Mouse (Mus musculus) heart, postnatal 25 days (tissue): ENCODE data around the gene Rprd1b. TPM values are rescaled to one million over a fixed set of nuclear protein-coding genes. Genes with fewer than 3 reads are reported as not detected.

ENCODE experiments used
- DNase-seq: peaks from one replicate; pipeline ENCODE4 v3.0.0; 2022; ENCODE audit warnings: low spot score
- intact Hi-C: fragments of 180-260 bp; cut with DNase I; formaldehyde crosslinking; loops from one replicate; pipeline ENCODE4 v1.15.1; 2025
- total RNA-seq, 2 experiments: library from RNA; stranded (reverse); gene quantifications; 2 replicates each; pipeline ENCODE4 v1.2.3; 2021

The Rprd1b gene
- total RNA-seq, 2 experiments from 2014 or later: 25.5 to 29.4 TPM

DNA sequence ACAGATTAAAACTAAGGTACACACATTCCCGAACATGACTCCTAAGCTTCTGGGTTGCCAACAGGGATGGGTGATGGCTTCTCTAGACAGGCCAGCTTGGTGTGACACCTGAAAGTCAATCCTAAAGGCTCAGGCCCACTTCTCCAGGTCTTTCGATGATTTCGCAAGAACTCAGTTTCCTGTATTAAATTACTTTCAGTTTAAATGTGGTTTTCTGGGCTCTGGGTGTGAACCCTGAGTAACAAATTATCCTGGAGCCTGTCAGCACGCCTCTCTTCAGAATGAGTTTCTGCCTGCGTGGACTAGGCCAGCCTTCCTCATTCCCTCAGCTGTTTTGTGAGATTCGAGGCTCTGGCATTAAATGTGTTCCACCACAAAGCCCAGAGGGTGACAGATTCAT is 134.7 kb downstream of the Rprd1b start:
- no peak for DNase-seq
- intact Hi-C loops: no loop called here

DNA sequence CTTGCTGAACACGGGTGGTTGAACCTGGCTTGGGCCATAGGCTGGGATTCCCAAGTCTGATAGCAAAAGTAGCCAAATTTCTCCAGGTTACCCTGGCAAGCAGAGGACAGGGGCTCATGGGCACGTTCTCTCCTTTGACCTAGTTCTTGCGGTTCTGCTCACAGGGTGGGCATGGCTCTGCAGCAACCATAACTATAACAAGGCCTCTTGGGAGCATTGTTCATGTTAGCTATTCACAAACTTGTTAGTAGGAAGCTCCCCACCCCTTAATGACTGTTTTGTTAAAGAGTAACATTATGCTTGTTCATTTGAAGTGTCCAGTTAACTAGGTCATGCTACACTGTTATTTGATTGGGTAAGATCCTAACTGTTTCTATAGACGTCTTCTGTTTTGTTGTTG is 137.5 kb downstream of the Rprd1b start:
- intact Hi-C loops: no loop called here
- no peak for DNase-seq

DNA sequence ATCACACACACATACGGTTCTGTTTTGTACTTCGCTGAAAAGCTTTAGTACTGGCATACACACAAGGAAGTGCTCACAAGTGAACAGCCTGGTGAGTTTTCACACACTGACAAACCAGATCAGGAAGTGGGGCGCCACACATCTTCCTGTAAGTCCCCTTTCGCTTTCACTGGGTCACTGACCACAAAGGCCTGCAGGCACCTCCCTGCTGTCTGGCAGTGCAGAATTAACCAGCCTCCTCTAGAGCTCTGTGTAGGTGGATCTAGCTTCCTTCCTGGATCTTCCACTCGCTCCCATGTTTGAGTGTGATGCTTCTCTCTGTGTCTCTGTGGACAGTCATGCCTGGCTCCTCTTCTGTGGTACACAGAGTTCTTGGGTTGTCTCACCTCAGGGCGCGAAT is 138.3 kb downstream of the Rprd1b start:
- no peak for DNase-seq
- intact Hi-C loops: no loop called here

DNA sequence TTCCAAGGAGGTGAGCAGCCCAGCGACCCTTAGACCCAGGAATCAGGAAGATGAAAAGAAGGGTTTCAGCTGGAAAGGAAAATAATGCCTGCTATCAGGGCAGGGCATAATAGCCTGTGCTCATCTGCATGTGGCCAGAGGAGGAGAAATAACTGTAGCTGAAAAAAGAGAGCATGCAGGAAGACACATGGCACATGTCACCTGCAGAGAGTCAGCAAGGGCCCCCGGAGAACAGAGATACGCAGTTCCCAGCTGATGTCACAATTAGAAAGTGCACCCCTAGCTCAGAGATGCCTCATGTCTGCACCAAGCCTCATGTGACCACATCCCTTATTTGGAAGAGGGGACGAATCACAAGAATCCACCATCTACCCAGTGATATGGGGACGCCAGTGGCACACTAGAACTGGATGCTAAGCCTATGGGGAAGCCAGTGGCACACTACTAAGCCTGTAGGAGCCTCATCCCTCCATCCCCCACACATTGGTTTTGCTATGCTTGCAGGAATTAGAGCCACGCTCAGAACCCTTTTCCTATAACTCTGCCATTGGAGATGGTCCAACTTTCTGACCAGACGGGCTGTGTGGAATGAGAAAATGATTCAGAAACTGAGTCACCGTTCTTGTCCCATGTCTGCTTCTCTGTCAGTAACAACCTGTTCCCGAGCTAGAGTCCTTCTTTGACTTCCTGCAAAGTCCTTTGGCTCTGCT is 139.4 kb downstream of the Rprd1b start:
- intact Hi-C loops: no loop called here
- no peak for DNase-seq

DNA sequence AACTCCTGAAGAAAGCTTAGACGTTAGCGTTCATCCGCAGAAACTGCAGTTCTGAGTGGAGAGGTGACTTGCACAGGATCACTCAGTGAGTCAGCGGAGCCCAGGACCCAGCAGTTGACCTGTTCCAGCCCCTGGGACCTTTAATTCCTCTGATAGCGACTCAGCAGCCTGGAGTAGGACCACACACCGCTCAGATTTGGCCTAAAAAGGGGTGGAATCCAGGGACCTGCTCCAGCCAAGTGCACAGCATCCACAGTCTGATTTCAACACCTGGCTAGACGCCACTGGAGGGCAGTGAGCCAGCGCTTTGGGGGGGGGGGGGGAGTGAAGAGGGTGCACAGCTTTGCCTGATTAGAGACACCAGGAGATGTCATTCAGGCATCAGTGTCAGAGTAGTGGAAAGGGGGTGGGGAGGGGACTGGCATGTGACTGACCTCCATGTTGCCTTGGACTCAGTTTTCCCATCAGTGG is 140.5 kb downstream of the Rprd1b start:
- no peak for DNase-seq
- intact Hi-C loops: no loop called here

DNA sequence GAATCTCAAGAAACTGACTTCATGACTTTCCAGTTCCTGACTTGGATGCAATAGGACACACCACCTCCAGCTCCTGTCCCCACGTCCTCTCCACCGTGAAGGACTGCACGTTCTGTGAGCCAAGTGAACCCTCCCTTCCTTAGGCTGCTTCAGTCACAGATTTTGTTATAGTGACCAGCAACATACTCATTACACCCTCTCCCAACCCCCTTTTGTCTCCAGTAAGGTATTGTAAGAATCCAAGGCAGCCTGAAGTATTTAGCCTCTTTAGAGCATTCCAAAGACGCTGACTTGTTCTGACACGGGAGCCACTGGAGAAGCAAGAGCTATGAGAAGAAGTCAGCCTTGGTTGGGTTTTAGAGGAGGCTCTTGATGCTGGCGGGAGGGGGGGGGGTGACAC is 141.1 kb downstream of the Rprd1b start:
- intact Hi-C loops: no loop called here
- no peak for DNase-seq

DNA sequence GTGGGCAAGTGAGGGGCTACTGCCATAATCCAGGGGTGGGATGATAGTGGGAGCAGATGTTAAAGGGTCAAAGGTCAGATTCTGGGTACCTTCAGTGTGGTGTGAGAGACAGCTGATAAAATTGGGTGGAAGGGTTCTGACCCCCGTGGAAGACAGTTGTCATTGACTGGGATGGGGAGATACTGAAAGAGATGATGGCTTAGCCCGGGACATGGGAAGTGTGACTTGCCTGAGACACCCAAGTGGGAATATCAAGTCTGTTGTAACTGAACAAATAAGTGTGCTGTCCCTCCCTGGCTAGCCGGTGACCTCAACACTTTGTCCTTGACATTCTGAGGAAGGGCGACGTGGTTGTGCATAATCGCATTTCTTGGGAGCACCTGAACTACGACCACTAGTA is 141.5 kb downstream of the Rprd1b start:
- intact Hi-C loops: no loop called here
- DNase-seq: no peak

DNA sequence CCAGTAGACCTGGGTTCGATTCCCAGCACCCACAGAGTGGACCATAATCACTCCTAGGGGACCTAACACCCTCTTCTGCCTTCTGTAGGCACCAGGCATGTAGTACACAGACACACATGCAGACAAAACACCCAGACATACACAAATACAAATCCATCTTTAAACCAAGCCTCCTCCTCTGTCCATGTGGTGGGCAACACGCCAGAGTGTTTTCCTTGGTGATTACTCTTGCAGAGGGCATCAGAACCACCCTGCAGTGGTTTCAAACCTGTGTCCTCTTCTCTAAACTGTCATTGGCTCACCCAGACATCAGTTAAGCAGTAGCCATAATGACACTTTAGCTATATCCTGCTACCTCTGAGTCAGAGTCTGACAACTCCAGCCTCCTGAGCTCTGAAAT is 142.1 kb downstream of the Rprd1b start:
- intact Hi-C loops: no loop called here
- no peak for DNase-seq

DNA sequence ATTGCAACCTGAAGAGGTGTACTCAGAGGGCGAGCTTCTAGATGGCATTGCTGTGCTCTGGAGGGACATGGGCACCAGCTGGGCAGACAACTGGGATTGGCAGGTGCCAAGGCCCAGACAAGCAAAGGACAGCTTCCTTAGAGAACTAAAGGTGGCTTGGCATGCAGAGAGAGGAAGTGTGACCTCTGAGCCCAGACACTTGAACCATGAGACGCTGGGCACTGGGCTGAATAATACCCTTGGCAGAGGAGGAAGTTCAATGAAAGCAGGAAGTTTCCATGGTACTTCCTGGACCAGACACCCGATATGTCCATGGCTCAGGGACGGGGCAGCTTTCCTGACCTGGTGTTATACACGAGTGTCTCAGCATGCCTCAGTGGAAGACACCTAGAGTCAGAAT is 146.1 kb downstream of the Rprd1b start:
- DNase-seq: no peak
- intact Hi-C loops: no loop called here

DNA sequence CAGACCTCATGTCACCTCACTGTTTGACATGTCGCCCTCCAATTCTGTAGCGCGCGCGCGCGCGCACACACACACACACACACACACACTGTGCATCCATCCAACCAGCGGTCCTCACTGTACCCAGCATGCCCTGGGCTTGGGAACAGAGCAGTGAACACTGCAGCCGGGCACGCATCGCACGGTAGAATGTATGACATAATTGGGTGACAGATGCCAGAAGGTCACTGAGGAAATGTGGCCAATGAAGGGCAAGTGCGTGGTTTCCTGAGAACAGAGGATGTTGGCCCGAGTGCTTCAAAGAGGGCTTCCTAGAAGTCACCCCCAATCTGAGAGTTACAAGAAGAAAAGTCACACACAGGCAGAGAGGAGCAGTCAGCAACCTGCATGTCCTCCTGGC is 146.7 kb downstream of the Rprd1b start:
- DNase-seq: no peak
- intact Hi-C loops: no loop called here

DNA sequence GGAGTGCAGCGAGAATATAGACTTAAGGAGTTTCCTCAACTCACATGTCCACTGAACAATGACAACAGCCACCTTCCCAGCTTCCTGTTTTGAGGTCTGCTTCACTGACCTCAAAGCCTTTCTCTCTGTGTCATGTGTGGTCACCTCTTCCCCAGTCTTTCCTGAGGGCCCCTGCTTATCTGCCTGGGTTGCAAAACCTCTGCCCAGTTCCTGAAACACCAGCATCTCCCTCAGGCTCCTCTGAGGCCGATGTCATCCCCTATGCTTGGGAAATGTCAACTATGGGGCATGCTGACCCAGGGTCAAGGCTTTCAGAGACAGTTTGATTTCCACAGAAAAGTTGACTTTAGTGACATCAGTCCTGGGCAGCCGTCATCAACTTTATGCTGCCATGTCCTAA is 147.1 kb downstream of the Rprd1b start:
- intact Hi-C loops: no loop called here
- DNase-seq: no peak

DNA sequence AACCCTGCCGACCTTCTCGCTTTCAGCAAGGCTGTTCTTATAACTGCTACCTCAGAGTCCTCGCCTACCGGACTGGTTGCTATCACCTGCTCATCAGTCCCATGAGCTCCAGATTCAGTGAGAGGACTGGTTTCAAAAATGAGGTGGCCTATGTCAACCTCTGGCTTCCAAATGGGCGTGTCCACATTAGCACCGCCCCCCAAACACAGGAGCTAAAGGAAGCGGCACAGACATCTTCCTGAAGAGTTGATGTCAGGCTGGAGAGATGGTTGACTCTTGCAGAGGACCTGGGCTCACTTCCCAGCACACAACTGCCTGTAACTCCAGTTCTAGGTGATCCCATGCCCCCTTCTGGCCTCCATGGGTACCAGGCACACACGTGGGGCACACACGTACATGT is 148.5 kb downstream of the Rprd1b start:
- intact Hi-C loops: no loop called here
- DNase-seq: no peak

DNA sequence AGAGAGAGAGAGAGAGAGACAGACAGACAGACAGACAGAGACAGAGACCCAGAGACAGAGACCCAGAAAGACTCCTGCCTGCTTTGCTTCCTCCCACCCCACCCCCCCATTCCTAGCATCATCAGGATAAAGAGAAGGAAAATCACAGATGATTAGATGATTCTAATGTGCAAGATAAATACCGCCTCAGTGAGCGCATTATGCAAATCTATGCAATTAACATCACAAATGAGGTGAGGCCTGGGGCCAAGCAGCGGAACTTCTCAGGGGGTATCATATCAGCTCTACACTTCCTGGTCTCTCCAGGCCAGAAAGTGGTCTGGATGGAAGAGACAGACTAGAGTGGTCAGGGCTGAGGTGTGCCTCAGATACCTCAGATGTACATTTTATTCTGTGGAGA is 149.3 kb downstream of the Rprd1b start:
- no peak for DNase-seq
- intact Hi-C loops: no loop called here

DNA sequence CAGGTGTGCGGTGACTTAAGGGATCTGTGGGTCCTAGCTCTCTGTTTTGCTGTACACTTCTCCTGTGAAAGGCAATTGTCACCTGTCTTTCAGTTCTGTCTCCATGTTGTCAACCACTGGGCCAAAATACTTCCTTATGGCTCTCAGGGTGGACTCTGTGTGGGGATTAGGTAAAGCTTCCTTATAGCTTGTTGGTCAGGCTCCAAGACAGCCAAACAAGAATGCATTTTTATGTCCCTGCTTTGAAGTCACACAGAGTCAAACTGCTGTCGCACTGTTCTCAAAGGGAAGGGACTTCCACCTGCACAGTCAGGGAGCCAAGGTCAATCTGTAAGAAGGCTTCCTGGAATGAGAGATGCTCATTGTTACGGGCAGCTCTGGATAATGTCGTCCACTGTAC is 149.8 kb downstream of the Rprd1b start:
- intact Hi-C loops: no loop called here
- DNase-seq: no peak

DNA sequence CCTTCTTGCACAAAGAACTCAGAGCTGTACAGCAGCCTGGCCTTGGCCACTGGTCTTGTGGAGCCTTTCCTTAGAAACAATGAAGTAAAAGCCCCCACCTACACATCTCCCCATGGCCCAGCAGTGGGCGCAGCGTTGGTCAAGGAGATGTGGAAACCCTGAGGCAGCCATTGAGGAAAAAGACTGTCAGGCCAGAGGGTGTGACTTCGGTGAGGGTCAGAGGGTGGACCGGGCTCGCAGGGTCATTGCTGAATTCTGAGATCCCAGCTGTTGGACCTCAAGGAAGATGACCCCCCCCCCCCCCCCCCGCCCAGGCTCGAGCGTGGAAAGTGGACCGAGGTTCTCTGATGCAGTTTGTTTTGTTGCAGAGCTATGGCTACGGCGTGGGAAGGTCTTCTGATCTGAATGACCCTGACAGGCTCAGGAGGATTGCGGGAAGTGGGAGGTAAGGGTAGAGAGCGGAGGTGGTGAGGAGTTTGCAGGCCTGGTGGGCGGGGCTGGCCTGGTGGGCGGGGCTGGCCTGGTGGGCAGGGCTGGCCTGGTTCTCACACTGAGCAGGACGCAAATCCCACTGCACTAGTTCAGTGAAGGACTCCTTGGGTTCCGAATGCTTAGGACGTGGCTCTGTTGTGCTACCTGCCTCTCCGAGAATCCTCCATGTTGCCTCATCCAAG is 150.5 kb downstream of the Rprd1b start:
- intact Hi-C loops: no loop called here
- peak; percentile 65 for DNase-seq

DNA sequence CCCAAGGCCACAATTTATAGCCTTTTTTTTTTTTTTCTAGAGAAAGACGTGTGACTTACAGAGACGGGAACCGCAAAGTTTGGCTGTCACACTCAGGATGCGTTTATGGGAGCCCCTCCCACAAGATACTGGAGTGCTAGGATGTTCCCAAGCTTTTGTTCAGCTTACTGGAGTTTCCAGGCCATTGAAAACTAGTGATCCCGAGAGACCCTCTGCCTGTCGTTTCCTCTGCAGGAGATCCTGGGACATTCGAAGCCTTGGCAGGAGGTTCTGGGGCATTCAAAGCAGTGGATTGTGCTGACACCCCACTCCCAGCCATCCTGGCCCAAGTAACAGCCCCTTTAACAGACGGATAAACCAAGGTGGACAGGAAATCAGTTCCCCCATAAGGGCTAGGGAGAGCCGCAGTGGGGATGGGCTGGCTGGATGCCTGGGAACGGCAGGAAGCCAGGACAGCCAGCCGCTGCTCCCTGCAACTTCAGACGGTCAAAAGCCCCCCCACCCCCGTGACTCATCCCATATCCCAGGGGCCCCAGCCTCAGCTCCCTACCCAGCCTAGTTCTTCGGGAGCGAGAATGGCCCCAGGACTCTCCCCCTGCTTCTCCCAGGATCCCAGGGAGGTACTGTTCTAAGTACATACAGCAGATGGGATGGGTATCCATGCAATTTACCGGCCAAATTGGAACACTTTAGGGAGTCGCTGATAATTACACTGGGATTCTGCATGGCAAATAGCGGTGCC is 151.2 kb downstream of the Rprd1b start:
- intact Hi-C loops: no loop called here
- peak; percentile 60 for DNase-seq

DNA sequence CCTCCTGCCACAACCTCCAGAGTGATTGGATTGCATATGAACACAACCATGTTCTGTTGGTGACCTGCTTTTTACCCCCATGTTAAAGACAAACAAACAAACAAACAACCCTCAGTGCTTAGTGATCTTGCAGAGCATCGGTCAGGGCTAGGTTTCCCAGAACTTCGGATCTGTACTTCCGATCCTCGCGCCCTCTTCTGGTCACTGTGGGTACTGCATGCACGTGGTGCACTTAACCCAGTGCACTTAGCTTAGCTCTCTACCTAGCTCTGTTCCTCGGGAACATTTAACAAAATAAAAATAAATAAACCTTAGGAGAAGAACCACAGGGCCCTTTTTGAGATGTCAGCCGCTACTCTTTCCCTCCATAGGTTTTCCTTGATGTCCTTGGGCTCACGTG is 152.5 kb downstream of the Rprd1b start:
- intact Hi-C loops: no loop called here
- DNase-seq: no peak
